Mouse (Mus musculus) cerebellum, adult 18-20 months (tissue): ENCODE data around the gene Fkrp.

ENCODE experiments used
- DNase-seq, 2 experiments: peaks; one replicate each; pipeline ENCODE4 v3.0.0; 2021

Gene Fkrp

DNA sequence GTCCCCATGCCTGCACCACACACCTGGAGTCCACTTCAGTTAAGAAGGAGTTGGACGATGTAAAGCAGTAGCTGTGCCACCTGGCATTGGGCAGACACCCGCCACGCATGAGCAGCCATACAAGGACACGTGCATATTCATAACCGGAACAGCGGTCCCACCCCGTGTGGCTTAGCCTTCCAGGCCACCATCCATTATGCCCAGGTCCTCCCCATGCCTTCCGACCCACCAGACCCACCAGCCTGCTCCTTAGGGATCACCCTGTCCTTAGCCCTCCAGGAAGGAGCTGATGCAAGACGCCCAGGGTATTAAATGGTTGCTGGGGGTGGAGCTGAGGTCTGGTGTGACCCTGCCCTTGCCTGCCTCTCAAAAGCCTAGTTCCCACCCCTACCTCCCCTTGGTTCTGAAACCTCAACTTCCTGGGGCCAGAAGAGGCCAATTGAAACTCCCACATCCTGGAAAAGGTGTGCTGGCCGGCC lies 32.0 kb downstream of the Fkrp start:
- no peak for DNase-seq

DNA sequence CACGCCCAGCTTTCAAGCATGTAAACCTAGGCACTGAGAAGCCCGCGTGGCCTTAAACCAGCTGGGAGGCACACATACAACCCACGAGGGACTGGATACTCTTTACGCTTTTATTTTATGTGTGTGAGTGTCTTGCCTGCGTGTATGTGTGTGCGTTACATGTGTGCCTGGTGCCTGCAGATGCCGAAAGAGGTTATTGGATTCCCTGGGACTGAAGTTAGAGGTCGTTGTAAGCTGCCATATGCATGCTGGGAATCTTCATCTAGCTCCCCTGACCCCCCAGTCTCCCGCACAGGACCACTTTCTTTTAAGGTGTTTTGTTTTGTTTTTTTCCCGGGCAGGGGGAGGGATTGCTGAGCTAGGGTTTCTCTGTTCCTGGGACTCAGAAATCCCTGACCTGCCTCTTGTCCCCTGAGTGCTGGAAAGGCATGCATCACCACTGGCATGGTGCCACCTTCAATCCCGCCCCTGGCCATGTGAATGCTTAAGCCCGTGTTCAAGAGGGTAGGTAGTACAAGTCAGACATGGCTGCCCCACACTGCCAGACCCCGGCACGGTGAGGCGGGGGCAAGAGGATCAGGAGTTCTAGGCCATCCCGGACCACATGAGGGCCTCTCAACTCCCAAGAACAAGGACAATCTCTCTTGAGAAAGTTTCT lies 32.6 kb downstream of the Fkrp start:
- no peak for DNase-seq

DNA sequence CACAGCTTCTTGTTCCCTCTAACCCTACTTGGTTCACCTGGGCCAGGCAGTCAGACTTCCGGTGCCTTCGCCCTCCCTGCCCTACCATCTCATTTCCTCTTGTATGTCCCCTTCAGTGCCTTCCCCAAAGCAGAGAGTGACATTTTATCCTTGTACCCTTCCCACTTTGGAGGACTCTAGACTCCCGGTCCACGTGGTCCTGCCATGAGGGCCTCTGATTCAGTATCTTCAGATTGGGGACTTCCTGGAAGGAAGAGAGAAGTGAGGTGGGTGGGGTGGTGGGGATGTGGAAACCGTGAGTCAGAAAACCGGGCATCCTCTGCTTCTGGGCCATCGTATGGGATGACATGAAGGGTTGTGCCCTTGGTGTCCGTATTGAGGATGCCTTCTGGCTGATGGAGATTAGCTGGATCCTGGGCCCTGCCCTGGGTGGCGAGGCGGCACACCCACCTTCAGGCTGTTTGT lies 33.3 kb downstream of the Fkrp start:
- DNase-seq, result no peak

DNA sequence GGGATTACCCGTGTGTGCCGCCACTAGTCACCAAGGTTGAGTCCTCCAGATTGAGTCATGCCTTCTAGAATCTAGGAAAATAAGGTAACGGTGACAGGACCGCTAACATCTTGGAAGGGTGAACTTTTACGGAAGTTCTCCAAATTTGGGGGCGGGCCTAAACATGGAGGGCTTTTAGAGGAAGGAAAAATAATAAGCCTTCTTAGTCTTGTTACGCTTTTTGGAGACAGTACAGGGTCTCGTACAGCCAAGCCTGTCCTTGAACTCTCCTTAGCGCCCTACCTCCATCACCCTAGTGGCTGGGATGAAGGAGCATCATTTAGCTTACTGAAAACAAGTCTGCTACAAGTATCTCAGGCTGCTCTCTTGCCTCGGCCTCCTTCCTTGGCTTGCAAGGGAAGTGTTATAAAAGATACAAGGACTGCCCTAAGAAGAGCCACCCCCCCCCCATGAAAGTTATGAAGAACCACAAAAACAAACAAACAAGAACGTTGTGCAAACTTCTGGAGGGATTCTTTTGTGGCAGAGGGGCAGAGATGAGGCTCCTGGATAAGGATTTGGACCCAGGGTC lies 33.9 kb downstream of the Fkrp start:
- no peak for DNase-seq

- DNase-seq, result no peak
These were observed 34.5 kb downstream of the Fkrp start for GRCm38 (mm10) chr7:16781816-16782554.

DNA sequence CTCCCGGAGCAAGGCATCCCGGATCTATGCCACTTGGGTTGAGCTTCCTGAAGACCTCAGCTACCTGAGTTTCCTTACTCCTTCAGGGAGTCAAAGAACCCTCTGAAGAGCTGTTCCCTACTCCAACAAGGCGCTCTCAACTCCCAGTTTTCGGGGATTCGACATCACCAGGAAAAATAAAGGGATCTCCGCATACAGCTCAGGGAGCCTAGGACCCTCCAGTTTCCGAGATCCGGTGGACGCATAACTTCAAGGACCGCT lies 35.0 kb downstream of the Fkrp start:
- DNase-seq, result no peak

DNA sequence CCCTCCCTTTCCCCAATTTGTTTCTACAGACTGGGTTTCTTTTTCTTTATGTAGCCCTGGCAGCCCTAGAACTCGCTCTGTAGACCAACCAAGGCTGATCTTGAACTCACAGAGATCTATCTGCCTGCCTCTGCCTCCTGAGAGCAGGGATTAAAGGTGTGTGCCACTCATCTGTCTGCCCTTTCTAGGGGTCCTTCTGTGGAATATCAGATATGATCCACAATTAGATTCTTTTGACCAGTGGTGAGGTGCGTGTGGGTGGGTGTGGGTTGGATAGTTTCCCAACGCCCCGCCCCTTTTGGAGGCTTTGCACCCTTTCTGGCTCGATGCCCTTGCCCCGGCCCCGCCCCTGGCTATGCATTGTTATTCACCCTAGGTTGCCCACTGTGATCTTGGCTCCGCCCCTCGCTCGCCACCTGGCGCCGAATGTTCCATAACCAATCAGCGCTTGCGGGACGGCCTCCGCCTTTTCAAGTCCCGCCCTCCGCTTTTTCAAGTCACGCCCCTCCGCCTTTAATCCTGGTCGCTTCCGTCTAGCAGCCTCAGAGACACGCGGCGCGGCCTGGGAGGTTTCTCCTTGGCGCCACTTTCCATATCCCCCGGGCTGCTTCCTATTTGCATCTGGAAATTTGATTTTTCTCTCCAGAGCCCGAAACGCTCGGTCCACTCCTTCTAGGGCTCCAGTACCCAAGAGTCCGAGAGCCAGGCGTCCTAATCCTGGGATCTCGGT lies 35.5 kb downstream of the Fkrp start, which contains the start of gene Slc1a5:
TSS of gene Slc1a5 (plus strand) at position 516 of the 730 bp plus-strand sequence.
- DNase-seq, result peak; percentile 40 to 49

GRCm38 (mm10) chr7:16780076-16780475 lies 36.5 kb downstream of the Fkrp start:
- no peak for DNase-seq

GRCm38 (mm10) chr7:16775888-16776287 lies 40.6 kb downstream of the Fkrp start:
- no peak for DNase-seq

DNA sequence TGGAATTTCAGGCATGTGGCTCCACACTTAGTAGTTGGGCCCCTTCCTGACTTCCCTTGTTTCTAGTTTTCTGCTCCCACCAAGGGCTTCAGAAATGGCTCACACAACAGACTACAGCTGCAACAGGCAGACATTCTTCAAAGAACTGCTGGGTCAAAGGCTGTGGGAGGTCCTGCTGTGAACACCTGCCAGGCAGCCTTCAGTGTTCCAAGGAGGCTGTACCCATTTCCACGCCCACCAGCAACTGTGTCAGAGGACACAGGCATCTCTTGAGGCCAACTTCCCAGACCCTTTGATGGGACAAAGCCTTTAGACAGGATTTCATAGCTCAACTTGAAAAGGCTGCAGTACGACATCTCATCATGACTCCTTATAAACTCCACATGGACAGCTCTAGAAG lies 50.1 kb downstream of the Fkrp start:
- DNase-seq, result no peak

- DNase-seq, result no peak
These were observed 52.9 kb downstream of the Fkrp start for GRCm38 (mm10) chr7:16763463-16764218.

- DNase-seq, result no peak
These were observed 54.9 kb downstream of the Fkrp start for GRCm38 (mm10) chr7:16761630-16762029.

GRCm38 (mm10) chr7:16761005-16761481 lies 55.5 kb downstream of the Fkrp start:
- no peak for DNase-seq

- DNase-seq, result no peak
These were observed 56.2 kb downstream of the Fkrp start for GRCm38 (mm10) chr7:16760292-16760691.
